Mouse (Mus musculus) limb, embryonic 14.5 days (tissue): ENCODE data around the gene Entpd3. TPM values are rescaled to one million over a fixed set of nuclear protein-coding genes. Genes with fewer than 3 reads are reported as not detected.

ENCODE experiments used
- ATAC-seq: fragments of 200-750 bp; cut with Nextera tagmentation; 2 replicates; pipeline ENCODE4 v1.8.0; 2017; ENCODE audit warnings: low read depth, moderate number of reproducible peaks, moderate TSS enrichment; ENCODE audit not compliant: low FRiP score
- DNase-seq: peaks from one replicate; pipeline ENCODE4 v3.0.0-alpha.2; 2015; ENCODE audit warnings: low spot score
- H3K27ac ChIP-seq: fragments of 300-500 bp; sonication (generic); replicated peaks from 2 replicates; pipeline ENCODE4 v1.5.1; 2014; ENCODE audit warnings: low read depth, mild to moderate bottlenecking, low read length, moderate library complexity, mixed read lengths
- H3K27me3 ChIP-seq: fragments of 300-500 bp; sonication (generic); 2 replicates; pipeline ENCODE4 v1.6.1; 2014; ENCODE audit warnings: low read length, mixed read lengths; ENCODE audit not compliant: control insufficient read depth, insufficient read depth
- H3K36me3 ChIP-seq: fragments of 300-500 bp; sonication (generic); 2 replicates; pipeline ENCODE4 v1.6.1; 2014; ENCODE audit warnings: mild to moderate bottlenecking, low read length, moderate library complexity, mixed read lengths; ENCODE audit not compliant: control insufficient read depth, insufficient read depth
- H3K4me1 ChIP-seq: fragments of 300-500 bp; sonication (generic); 2 replicates; pipeline ENCODE4 v1.6.1; 2014; ENCODE audit warnings: antibody characterized with exemption, low read length, mixed read lengths; ENCODE audit not compliant: control insufficient read depth, insufficient read depth
- H3K4me2 ChIP-seq: fragments of 300-500 bp; sonication (generic); replicated peaks from 2 replicates; pipeline ENCODE4 v1.6.1; 2014; ENCODE audit warnings: low read depth, mild to moderate bottlenecking, low read length, moderate library complexity; ENCODE audit not compliant: severe bottlenecking
- H3K4me3 ChIP-seq: fragments of 300-500 bp; sonication (generic); replicated peaks from 2 replicates; pipeline ENCODE4 v1.5.1; 2014; ENCODE audit warnings: low read length
- H3K9ac ChIP-seq: fragments of 300-500 bp; sonication (generic); 2 replicates; pipeline ENCODE4 v1.6.1; 2014; ENCODE audit warnings: mild to moderate bottlenecking, low read depth, low read length, moderate library complexity; ENCODE audit not compliant: severe bottlenecking
- H3K9me3 ChIP-seq: fragments of 300-500 bp; sonication (generic); 2 replicates; pipeline ENCODE4 v1.6.1; 2016; ENCODE audit warnings: low read length; ENCODE audit not compliant: control insufficient read depth
- POLR2A ChIP-seq: fragments of 200-500 bp; IDR thresholded peaks from 2 replicates; pipeline ENCODE4 v1.8.0; 2012; ENCODE audit warnings: inconsistent platforms, mild to moderate bottlenecking, moderate library complexity, borderline replicate concordance; ENCODE audit not compliant: insufficient read depth, insufficient read length; ENCODE audit errors: extremely low read depth
- WGBS: fragments of 180-500 bp; shearing (Covaris S2); extraction: QIAGEN DNeasy Blood & Tissue Kit; methylation state at CpG from one replicate; pipeline ENCODE4 v1.1.7; 2014; 5-methylcytosine and 5-hydroxymethylcytosine counted together
- polyA plus RNA-seq, 2 experiments: library from polyadenylated mRNA; depleted of rRNA in 1 of 2; stranded (reverse) in 1 of 2; unstranded in 1 of 2; fragments of >200 nt; fragmentation: Nextera tagmentation in 1 of 2; extraction: Ambion mirVana in 1 of 2; gene quantifications; 2 replicates each; pipeline versions ENCODE4 v1.2.1 to v1.2.3; 2012 to 2014

Entpd3 gene
- polyA plus RNA-seq, 2 experiments = 2.4 to 4.5 TPM

- ATAC-seq (no peak), DNase-seq (no peak)
- Histone ChIP-seq H3K4me2 (no peak overlapping the region), H3K4me3 (no peak overlapping the region), H3K9me3 (no peaks in the 10 kb centered on the region), H3K9ac (no peak overlapping the region), H3K36me3 (no peaks in the 10 kb centered on the region), H3K27ac (no peak overlapping the region), H3K4me1 (no peaks in the 10 kb centered on the region), H3K27me3 (no peaks in the 10 kb centered on the region)
- no peak for TF ChIP-seq POLR2A
- 79% methylated on average over 4 of the region's 4 CpGs for whole genome bisulfite sequencing
Measured at GRCm38 (mm10) chr9:120527270-120527669, 12.3 kb upstream of the Entpd3 start.

- no peak overlapping the region for H3K4me2 ChIP-seq
- DNase-seq (no peak), ATAC-seq (no peak)
- H3K9ac ChIP-seq = no peak overlapping the region
- 89% methylated on average over 8 of the region's 8 CpGs for WGBS
- H3K4me3 ChIP-seq = no peak overlapping the region
- H3K4me1 ChIP-seq = no peaks in the 10 kb centered on the region
- H3K9me3 ChIP-seq = no peaks in the 10 kb centered on the region; the same call in 1 of the 2 replicates
- no peaks in the 10 kb centered on the region for H3K36me3 ChIP-seq
- H3K27ac ChIP-seq = no peak overlapping the region
- no peak for TF ChIP-seq POLR2A
- no peaks in the 10 kb centered on the region for H3K27me3 ChIP-seq
Measured at GRCm38 (mm10) chr9:120527919-120528318, 11.7 kb upstream of the Entpd3 start.

GRCm38 (mm10) chr9:120528815-120529510 lies 10.7 kb upstream of the Entpd3 start:
- Histone ChIP-seq H3K36me3 (no peaks in the 10 kb centered on the region), H3K4me3 (no peak overlapping the region), H3K4me2 (no peak overlapping the region), H3K27ac (no peak overlapping the region), H3K4me1 (no peaks in the 10 kb centered on the region), H3K9me3 (no peaks in the 10 kb centered on the region; the same call in 1 of the 2 replicates), H3K27me3 (no peaks in the 10 kb centered on the region), H3K9ac (no peak overlapping the region)
- no peak for ATAC-seq
- DNase-seq = no peak
- WGBS = 86% methylated on average over 17 of the region's 17 CpGs
- TF ChIP-seq POLR2A = no peak

GRCm38 (mm10) chr9:120530471-120530870 lies 9.1 kb upstream of the Entpd3 start:
- Histone ChIP-seq H3K4me2 (no peak overlapping the region), H3K36me3 (no peaks in the 10 kb centered on the region), H3K4me3 (no peak overlapping the region), H3K27ac (no peak overlapping the region), H3K4me1 (no peaks in the 10 kb centered on the region), H3K27me3 (no peaks in the 10 kb centered on the region), H3K9me3 (no peaks in the 10 kb centered on the region; the same call in 1 of the 2 replicates), H3K9ac (no peak overlapping the region)
- no peak for TF ChIP-seq POLR2A
- ATAC-seq = no peak
- WGBS = 91% methylated on average over 5 of the region's 5 CpGs
- DNase-seq = no peak

GRCm38 (mm10) chr9:120532062-120532461 lies 7.6 kb upstream of the Entpd3 start:
- TF ChIP-seq POLR2A = no peak
- 81% methylated on average over 6 of the region's 6 CpGs for WGBS

More at GRCm38 (mm10) chr9:120532062-120532461, 7.6 kb upstream of the Entpd3 start:
- Histone ChIP-seq H3K27ac (no peak overlapping the region), H3K4me3 (no peak overlapping the region), H3K4me1 (no peaks in the 10 kb centered on the region), H3K4me2 (no peak overlapping the region), H3K9ac (no peak overlapping the region), H3K27me3 (no peaks in the 10 kb centered on the region), H3K36me3 (no peaks in the 10 kb centered on the region), H3K9me3 (no peaks in the 10 kb centered on the region; the same call in 1 of the 2 replicates)
- DNase-seq (no peak), ATAC-seq (no peak)
